Mouse (Mus musculus) monocyte, adult 5-6 weeks (primary cell): ENCODE results near the gene Meltf. TPM values are rescaled to one million over a fixed set of nuclear protein-coding genes. Genes with fewer than 3 reads are reported as not detected.
"Not testable (repeated sequence)": the region's sequence is repeated elsewhere in the genome, so short reads cannot be mapped to it uniquely, and the experiment has no call there.

Experiments
- ATAC-seq: fragments of 153-309, 156-312 bp; replicated peaks from 2 replicates; pipeline ENCODE4 v1.8.0; 2017; ENCODE audit warnings: mild to moderate bottlenecking; ENCODE audit not compliant: low TSS enrichment, insufficient number of reproducible peaks, severe bottlenecking, poor library complexity, low FRiP score
- total RNA-seq: library from RNA; stranded (forward); fragments of 200-1000, 200-491, 200-594 nt; gene quantifications from 3 replicates; pipeline ENCODE4 v1.2.3, GENCODE M21; 2017

Gene Meltf
- total RNA-seq, 1 experiment from 2014 or later: not detected

DNA sequence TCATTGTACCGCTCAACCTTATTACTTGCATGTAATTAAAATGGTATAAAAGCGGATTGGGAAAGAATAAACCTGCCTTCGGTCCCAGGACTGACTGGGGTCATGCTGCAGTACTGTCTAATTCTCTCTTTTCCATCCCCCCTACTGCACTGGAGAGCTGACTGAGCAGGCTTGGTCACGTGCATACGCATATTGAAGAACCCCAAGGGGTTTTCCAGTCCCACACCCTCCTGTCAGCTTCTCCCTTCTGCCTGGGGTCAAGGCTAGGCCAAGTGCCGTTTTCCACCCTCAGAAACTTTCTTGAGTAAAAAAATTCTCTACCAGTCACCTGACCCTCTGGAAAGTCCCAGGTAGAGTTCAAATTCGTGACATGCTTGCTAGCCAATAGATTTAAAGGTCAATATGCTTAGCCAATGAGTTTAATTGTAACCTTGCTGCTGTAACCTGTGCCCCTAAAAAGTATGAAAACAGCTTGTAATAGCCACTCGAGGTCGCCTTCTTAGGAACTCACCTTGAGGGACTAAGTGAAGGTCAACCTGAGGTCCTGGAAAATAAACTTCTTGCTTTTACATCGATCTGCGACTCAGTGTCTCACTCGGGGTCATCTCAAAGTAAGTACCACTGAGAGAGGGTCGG is 48.1 kb downstream of the Meltf start:
- ATAC-seq: peak; percentile 40

DNA sequence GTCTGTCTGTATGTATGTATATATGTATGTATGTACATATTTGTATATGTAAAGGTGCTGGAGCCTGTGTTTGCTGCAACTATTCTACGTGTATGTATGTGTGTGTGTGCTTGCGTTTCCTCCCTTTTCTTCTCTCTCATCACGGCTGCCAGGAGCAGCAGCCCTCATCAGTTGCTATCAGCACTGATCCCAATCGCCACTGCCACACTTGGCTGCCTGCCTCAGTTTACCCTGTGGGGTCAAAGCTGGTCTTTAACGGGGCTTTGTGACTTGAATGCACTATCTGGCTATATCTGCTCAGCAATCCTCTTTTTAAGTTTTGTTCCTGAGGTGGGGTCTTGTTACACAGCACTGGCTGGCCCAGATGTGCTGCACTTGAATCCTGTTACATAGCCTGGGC is 48.8 kb downstream of the Meltf start:
- ATAC-seq: no peak

- ATAC-seq: no peak
Observed at GRCm38 (mm10) chr16:31931330-31931729, 52.7 kb downstream of the Meltf start.

- no peak for ATAC-seq
Observed at GRCm38 (mm10) chr16:31932255-31932654, 53.6 kb downstream of the Meltf start.

DNA sequence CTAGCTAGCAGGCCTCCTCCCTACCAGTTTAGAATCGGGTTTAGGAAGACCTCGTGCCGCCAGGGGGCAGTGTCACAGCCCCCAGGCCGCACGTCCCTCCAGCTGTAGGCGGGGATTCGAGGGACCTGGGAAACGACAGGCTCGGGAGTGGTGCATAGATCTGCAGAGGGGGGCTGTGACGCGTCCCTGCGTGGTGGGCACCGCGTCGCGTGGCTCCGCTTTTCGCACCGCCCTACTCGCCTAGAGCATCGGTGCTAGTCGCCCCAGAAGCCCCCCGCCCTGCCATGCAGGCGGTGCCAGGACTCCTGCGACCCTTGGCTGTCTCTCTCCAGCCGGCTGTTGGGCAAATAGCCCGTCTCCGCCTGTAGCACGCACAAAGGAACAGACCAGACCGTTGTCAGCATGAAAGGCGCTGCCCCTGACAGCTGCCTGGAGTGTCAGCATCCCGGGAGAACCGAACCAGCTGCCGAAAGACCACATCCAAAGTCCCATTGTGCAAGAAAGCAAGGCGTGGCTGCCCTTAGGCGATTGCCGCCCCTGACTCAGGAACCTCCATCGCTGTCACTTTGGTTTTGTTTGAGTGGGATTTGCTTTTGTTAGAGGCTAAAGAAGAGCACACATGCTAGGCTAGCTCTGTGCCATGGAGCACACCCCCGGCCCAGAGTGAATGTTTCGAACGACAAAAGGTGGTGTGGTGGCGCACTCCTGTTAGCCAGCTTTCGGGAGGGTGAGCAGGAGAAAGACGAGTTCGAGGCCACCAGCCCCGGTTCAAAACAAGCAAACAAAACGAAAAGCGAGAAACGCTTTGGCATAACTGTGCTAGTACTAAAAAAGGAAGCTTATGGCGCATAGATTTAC is 54.5 kb downstream of the Meltf start:
- peak; percentile 73 for ATAC-seq

- no peak for ATAC-seq
Observed at GRCm38 (mm10) chr16:31933751-31934549, 55.3 kb downstream of the Meltf start, which contains the start of gene Pigz. Pigz (plus strand) TSS chr16:31933851.

GRCm38 (mm10) chr16:31934550-31935010 is 56.0 kb downstream of the Meltf start:
- ATAC-seq: no peak

DNA sequence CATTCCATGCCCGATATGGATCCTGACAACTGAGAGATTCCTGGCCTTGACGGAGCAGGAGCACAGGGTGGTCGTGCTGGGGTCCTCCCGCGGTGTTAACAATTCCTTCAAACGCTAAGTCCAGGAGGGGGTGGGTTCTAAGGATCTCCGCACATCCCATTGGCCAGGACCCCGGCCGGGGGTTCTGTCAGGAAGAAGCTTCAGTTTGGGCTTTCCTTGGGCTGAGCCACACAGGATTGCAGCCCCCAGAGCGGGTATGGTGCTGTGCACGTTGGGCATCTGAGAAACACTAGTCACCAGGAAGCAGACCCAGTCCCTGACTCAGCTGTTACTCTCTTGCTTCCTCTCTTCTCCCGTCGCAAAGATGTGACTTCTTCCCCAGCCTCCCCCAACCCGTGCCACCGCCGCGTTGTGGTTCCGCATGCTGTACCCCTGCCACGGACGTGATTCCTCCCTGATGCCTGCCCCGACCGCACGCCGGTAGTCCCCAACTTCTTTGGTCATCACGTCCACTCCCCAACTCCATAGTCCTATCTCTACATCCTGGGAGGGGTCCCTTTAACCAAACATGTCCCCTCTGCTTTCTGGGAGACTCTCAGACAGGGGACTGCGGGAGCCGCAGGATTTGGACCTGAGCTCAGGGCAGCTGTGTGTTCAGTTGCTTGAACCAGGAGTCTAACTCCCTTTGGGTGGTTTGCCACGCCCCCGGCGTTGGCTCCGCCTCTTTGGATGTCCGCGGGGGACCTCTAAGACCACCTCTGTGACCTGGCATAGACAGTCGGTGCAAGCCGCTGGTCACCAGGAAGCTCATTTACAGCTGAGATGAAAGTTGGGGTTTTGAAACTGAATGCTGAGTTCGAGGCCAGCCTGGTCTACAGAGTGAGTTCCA is 56.7 kb downstream of the Meltf start:
- ATAC-seq: peak; percentile 37; the same call in 1 of the 2 replicates

DNA sequence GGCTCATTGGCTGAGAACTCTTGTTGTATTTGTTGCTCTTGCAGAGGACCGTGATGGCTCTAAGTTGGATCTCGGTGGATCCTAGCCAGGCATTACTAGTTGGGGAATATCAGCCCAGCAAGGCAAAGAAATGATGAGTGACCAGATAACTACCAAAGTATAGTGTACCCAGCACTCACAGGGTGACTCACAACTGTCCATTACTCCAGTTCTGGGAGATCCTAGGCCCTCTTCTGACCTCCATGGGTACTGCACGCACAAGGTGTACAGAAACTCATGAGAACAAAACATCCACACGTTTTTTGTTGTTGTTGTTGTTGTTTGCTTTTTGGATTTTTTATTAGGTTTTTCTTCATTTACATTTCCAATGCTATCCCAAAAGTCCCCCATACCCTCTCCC is 58.0 kb downstream of the Meltf start:
- no peak for ATAC-seq

DNA sequence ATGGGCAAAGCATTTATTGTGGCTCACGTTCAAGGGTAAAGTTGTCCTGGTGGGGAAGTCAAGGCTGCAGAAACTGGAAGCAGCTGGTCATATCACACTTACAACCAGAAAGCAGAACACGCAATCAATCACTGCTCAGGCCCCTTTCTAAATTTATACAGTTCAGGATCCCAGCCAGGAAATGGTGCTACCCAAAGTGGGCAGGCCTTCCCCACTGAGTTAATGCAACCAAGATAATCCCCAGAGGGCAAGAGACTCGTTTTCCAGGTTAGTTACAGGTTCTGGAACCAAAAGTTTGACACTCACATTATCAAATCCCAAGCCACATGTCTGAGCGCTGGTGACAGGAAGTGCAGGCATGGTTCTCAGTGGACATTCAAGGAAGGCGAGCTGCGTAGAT is 60.2 kb downstream of the Meltf start:
- no peak for ATAC-seq

DNA sequence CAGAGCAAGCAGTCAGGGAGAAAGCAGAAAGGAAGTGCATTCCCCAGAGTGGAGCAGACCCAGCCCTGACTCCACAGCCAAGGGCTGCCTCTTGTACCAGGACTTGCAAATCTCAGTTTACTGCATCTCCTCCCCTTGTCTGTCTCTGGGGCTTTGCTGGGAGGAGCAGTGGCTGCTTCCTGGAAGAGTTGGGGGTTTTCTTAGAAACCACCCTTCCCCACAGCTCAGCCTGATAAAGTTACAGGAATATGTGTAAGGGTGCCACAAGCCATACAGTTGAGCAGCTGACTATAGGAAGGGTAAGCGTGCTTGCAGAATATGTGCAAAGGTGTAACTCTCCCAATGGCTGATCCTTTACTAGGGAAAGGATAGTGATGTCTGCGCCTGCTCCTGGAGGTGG is 62.0 kb downstream of the Meltf start:
- no peak for ATAC-seq

GRCm38 (mm10) chr16:31943980-31944379 is 65.4 kb downstream of the Meltf start:
- peak; percentile 60; the same call in 1 of the 2 replicates for ATAC-seq

DNA sequence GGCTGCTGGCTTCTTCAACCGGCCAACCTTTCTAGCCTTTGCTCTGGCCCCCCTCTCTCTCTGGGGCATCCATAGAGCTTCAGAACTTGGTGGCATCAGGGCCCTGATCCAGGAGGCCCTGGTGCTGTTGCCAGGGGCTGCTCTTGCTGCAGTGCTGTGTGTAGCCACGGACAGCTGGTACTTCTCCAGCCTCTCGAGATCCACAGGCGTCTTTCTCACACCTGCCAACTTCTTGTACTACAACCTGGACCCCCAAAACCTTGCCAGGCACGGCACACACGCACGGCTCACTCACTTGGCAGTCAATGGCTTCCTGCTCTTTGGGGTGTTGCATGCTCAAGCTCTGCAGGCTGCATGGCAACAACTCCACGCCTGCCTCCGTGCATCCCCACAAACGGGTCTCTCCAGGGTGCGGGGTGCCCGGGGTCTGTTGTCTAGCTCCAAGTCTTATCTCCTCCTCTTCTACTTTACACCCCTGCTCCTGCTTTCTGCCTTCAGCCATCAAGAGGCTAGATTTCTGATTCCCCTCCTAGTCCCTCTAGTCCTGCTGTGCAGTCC is 66.2 kb downstream of the Meltf start:
- no peak for ATAC-seq

DNA sequence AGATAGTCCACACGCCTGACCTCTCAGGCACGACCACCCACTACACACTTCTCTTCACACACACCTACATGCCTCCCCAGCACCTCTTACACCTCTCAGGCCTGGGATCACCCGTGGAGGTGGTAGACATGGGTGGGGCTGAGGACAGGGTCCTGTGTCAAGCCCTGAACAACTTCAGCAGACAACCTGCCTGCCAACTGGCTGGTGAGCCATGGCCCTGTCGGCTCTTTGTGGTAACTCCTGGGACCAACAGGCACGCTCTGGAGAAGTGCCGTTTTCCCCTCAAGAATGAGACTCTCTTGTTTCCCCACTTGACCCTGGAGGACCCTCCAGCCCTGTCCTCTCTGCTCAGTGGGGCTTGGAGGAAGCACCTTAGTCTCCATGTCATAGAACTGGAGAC is 66.8 kb downstream of the Meltf start:
- ATAC-seq: no peak

- ATAC-seq: not testable (repeated sequence)
Observed at GRCm38 (mm10) chr16:31945986-31946385, 67.4 kb downstream of the Meltf start.

GRCm38 (mm10) chr16:31947333-31947732 is 68.7 kb downstream of the Meltf start:
- no peak for ATAC-seq

DNA sequence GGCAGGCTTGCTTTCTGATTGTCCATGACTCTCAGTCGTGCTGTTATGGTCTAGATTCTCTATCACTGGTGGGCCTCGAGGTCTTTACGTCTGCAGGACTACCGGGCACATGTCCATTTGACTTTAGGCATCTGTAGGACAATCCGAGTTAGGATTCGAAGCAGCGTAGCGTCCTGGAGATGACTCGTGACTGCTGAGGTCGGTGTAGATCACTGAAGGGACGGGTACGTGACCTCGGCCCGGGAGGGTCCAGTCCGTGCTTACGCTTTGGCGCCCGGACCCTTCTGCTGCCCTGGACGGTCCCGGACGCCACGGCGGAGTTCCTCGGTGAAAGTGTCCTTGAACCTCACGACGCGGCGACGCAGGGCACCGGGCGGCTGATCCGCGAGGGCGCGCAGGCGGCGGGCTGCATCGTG is 69.3 kb downstream of the Meltf start:
- ATAC-seq: no peak

- peak; percentile 80 for ATAC-seq
Observed at GRCm38 (mm10) chr16:31948345-31948774, 69.8 kb downstream of the Meltf start, which contains the start of the genes 0610012G03Rik and Ncbp2. 0610012G03Rik (minus strand) TSS chr16:31948494. Ncbp2 (plus strand) TSS chr16:31948513.
